Mouse (Mus musculus): Measurements from ENCODE around the gene Gmppb.

DNA sequence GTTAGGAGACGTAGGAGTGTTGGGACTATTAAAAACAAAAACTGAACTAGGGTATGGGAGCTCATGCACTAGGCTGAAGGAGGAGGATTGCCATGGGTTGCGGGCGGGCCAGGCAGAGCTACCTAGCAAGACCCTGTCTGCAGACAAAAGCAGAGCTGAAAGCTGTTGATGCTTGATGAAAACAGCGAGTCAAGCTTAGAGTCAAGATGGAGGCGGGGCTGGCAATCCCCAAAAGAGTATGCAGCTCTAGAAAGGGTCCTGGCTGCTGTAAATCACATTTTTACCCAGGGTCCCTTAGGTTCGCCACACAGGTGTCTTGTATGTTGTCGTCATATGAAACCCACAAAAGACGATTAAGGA lies 45.5 kb upstream of the Gmppb start:
- TF ChIP-seq JUND (conservative IDR thresholded peaks at IDR 0.05; ENCODE audit: low read depth, low read length): no peak
- TF ChIP-seq ZMIZ1 (IDR thresholded peaks at IDR 0.05; ENCODE audit: low read depth, low read length): no peak
- no peak for TF ChIP-seq TBP (conservative IDR thresholded peaks at IDR 0.05; ENCODE audit: low read depth, low read length)
- TF ChIP-seq EP300 (IDR thresholded peaks at IDR 0.05; ENCODE audit: low read length): no peak
- no peak for TF ChIP-seq POLR2A (IDR thresholded peaks at IDR 0.05; ENCODE audit: low read depth, low read length)
- TF ChIP-seq ZC3H11A (IDR thresholded peaks at IDR 0.05; ENCODE audit: low read depth, low read length): no peak

All from CH12.LX (cell line).